Mouse (Mus musculus) stomach, embryonic 16.5 days (tissue): ENCODE results near the gene Glrp1. TPM values are rescaled to one million over a fixed set of nuclear protein-coding genes. Genes with fewer than 3 reads are reported as not detected.

ENCODE experiments used
- ATAC-seq: fragments of 200-750 bp; cut with Nextera tagmentation; 2 replicates; pipeline ENCODE4 v1.8.0; 2017; ENCODE audit warnings: moderate number of reproducible peaks, moderate TSS enrichment; ENCODE audit not compliant: insufficient read depth, low FRiP score
- H3K27ac ChIP-seq: fragments of 300-500 bp; sonication (generic); 2 replicates; pipeline ENCODE4 v1.5.1; 2014; ENCODE audit warnings: low read length
- H3K27me3 ChIP-seq: fragments of 300-500 bp; sonication (generic); 2 replicates; pipeline ENCODE4 v1.6.1; 2014; ENCODE audit warnings: low read length, control low read depth, mixed read lengths; ENCODE audit not compliant: control insufficient read depth, insufficient read depth
- H3K36me3 ChIP-seq: fragments of 300-500 bp; sonication (generic); 2 replicates; pipeline ENCODE4 v1.6.1; 2014; ENCODE audit warnings: low read length; ENCODE audit not compliant: control insufficient read depth, insufficient read depth
- H3K4me1 ChIP-seq: fragments of 300-500 bp; sonication (generic); 2 replicates; pipeline ENCODE4 v1.6.1; 2014; ENCODE audit warnings: low read length, control low read depth, mixed read lengths; ENCODE audit not compliant: control insufficient read depth, insufficient read depth
- H3K4me2 ChIP-seq: fragments of 300-500 bp; sonication (generic); 2 replicates; pipeline ENCODE4 v1.6.1; 2014; ENCODE audit warnings: low read depth, low read length, mixed read lengths
- H3K4me3 ChIP-seq: fragments of 300-500 bp; sonication (generic); replicated peaks from 2 replicates; pipeline ENCODE4 v1.5.1; 2014; ENCODE audit warnings: mild to moderate bottlenecking, low read length
- H3K9ac ChIP-seq: fragments of 300-500 bp; sonication (generic); 2 replicates; pipeline ENCODE4 v1.6.1; 2014; ENCODE audit warnings: low read length
- H3K9me3 ChIP-seq: fragments of 300-500 bp; sonication (generic); replicated peaks from 2 replicates; pipeline ENCODE4 v1.6.1; 2016; ENCODE audit warnings: low read length, control low read depth; ENCODE audit not compliant: control insufficient read depth
- WGBS: fragments of 180-500 bp; shearing (Covaris S2); extraction: QIAGEN DNeasy Blood & Tissue Kit; methylation state at CpG from one replicate; pipeline ENCODE4 v1.1.7; 2014; 5-methylcytosine and 5-hydroxymethylcytosine counted together
- polyA plus RNA-seq: library from polyadenylated mRNA; unstranded; fragments of >200 nt; fragmentation: Nextera tagmentation; extraction: Ambion mirVana; gene quantifications from 2 replicates; pipeline ENCODE4 v1.2.1, GENCODE M21; 2015

The Glrp1 gene
- polyA plus RNA-seq, 1 experiment from 2014 or later = 0.09 TPM

GRCm38 (mm10) chr1:88473899-88474298 lies 36.0 kb downstream of the Glrp1 start:
- WGBS = 75% methylated on average over 2 of the region's 2 CpGs
- Histone ChIP-seq H3K4me2 (no peak overlapping the region), H3K4me1 (peaks cover 28% of the 10 kb centered on the region), H3K36me3 (no peaks in the 10 kb centered on the region), H3K27ac (peak overlapping the region; percentile 78; the same call in 1 of the 2 replicates), H3K4me3 (no peak overlapping the region), H3K27me3 (no peaks in the 10 kb centered on the region), H3K9me3 (no peaks in the 10 kb centered on the region), H3K9ac (no peak overlapping the region)
- ATAC-seq = no peak

- no peak overlapping the region for H3K27ac ChIP-seq
- H3K9ac ChIP-seq = no peak overlapping the region
- no peaks in the 10 kb centered on the region for H3K27me3 ChIP-seq
- no peaks in the 10 kb centered on the region for H3K36me3 ChIP-seq
- WGBS = 57% methylated on average over 6 of the region's 6 CpGs
- H3K4me1 ChIP-seq = peaks cover 25% of the 10 kb centered on the region
- no peak overlapping the region for H3K4me3 ChIP-seq
- H3K4me2 ChIP-seq = no peak overlapping the region
- no peak for ATAC-seq
- no peaks in the 10 kb centered on the region for H3K9me3 ChIP-seq
These were observed 37.6 kb downstream of the Glrp1 start for GRCm38 (mm10) chr1:88472258-88472657.

GRCm38 (mm10) chr1:88469746-88470145 lies 40.1 kb downstream of the Glrp1 start:
- no peaks in the 10 kb centered on the region for H3K9me3 ChIP-seq
- 90% methylated on average over 4 of the region's 4 CpGs for WGBS
- no peaks in the 10 kb centered on the region for H3K36me3 ChIP-seq
- no peak overlapping the region for H3K4me2 ChIP-seq
- H3K4me1 ChIP-seq = peaks cover 12% of the 10 kb centered on the region
- H3K27me3 ChIP-seq = no peaks in the 10 kb centered on the region
- no peak for ATAC-seq
- no peak overlapping the region for H3K27ac ChIP-seq
- no peak overlapping the region for H3K4me3 ChIP-seq
- no peak overlapping the region for H3K9ac ChIP-seq

- no peak overlapping the region for H3K4me3 ChIP-seq
- H3K9ac ChIP-seq = no peak overlapping the region
- 82% methylated on average over 2 of the region's 2 CpGs for WGBS
- 0 out of 2 replicates have a peak, but pooled peaks cover 3% of the 10 kb centered on the region for H3K4me1 ChIP-seq
- no peak for ATAC-seq
- H3K27ac ChIP-seq = no peak overlapping the region
- no peaks in the 10 kb centered on the region for H3K9me3 ChIP-seq
- no peaks in the 10 kb centered on the region for H3K27me3 ChIP-seq
- no peaks in the 10 kb centered on the region for H3K36me3 ChIP-seq
- no peak overlapping the region for H3K4me2 ChIP-seq
These were observed 41.5 kb downstream of the Glrp1 start for GRCm38 (mm10) chr1:88468335-88468734.

GRCm38 (mm10) chr1:88467866-88468265 lies 42.0 kb downstream of the Glrp1 start:
- H3K36me3 ChIP-seq = no peaks in the 10 kb centered on the region
- WGBS = 90% methylated on average over 5 of the region's 5 CpGs

GRCm38 (mm10) chr1:88466325-88467064 lies 43.4 kb downstream of the Glrp1 start:
- Histone ChIP-seq H3K4me2 (no peak overlapping the region), H3K4me1 (peaks cover 6% of the 10 kb centered on the region), H3K36me3 (no peaks in the 10 kb centered on the region), H3K27ac (peak overlapping the region; percentile 14; the same call in 1 of the 2 replicates), H3K9ac (no peak overlapping the region), H3K27me3 (no peaks in the 10 kb centered on the region), H3K4me3 (no peak overlapping the region), H3K9me3 (no peaks in the 10 kb centered on the region)
- peak; percentile 41; the same call in 1 of the 2 replicates for ATAC-seq
- WGBS = 69% methylated on average over 8 of the region's 8 CpGs

More at GRCm38 (mm10) chr1:88467866-88468265, 42.0 kb downstream of the Glrp1 start:
- Histone ChIP-seq H3K4me2 (no peak overlapping the region), H3K27ac (no peak overlapping the region), H3K4me3 (no peak overlapping the region), H3K4me1 (0 out of 2 replicates have a peak, but pooled peaks cover 3% of the 10 kb centered on the region), H3K27me3 (no peaks in the 10 kb centered on the region), H3K9me3 (no peaks in the 10 kb centered on the region), H3K9ac (no peak overlapping the region)
- ATAC-seq = no peak

- no peak overlapping the region for H3K4me3 ChIP-seq
- no peaks in the 10 kb centered on the region for H3K36me3 ChIP-seq
- H3K4me2 ChIP-seq = no peak overlapping the region
- no peak overlapping the region for H3K27ac ChIP-seq
- no peaks in the 10 kb centered on the region for H3K9me3 ChIP-seq
- no peak overlapping the region for H3K9ac ChIP-seq
- peaks cover 6% of the 10 kb centered on the region for H3K4me1 ChIP-seq
- no peak for ATAC-seq
- 70% methylated on average over 4 of the region's 4 CpGs for WGBS
- no peaks in the 10 kb centered on the region for H3K27me3 ChIP-seq
These were observed 44.1 kb downstream of the Glrp1 start for GRCm38 (mm10) chr1:88465722-88466121.

- Histone ChIP-seq H3K27ac (no peak overlapping the region), H3K9me3 (no peaks in the 10 kb centered on the region), H3K9ac (no peak overlapping the region), H3K36me3 (no peaks in the 10 kb centered on the region), H3K27me3 (no peaks in the 10 kb centered on the region), H3K4me2 (no peak overlapping the region), H3K4me1 (peaks cover 6% of the 10 kb centered on the region), H3K4me3 (no peak overlapping the region)
- 61% methylated on average over 6 of the region's 6 CpGs for WGBS
- no peak for ATAC-seq
These were observed 45.6 kb downstream of the Glrp1 start for GRCm38 (mm10) chr1:88464109-88464905.

- Histone ChIP-seq H3K36me3 (no peaks in the 10 kb centered on the region), H3K4me3 (no peak overlapping the region), H3K4me2 (no peak overlapping the region), H3K27ac (0 out of 2 replicates have a peak overlapping the region, but pooled peaks have one; percentile 34), H3K9me3 (no peaks in the 10 kb centered on the region), H3K27me3 (no peaks in the 10 kb centered on the region), H3K4me1 (peaks cover 6% of the 10 kb centered on the region), H3K9ac (no peak overlapping the region)
- ATAC-seq = no peak
- WGBS = 78% methylated on average over 3 of the region's 3 CpGs
These were observed 46.6 kb downstream of the Glrp1 start for GRCm38 (mm10) chr1:88463241-88463640.
